Mouse (Mus musculus): Measurements from ENCODE around the gene Fgf10. TPM values are rescaled to one million over a fixed set of nuclear protein-coding genes. Genes with fewer than 3 reads are reported as not detected.

Gene Fgf10
- total RNA-seq (2021), result 10 to 100 TPM; 14.4 to 15.3 TPM
- long read RNA-seq, full-length matches to known transcripts, result 17 of 20 reads
- long read RNA-seq, partial matches to known transcripts, result 0 of 20 reads
- long read RNA-seq, other reads (novel, unspliced or antisense), result 3 of 20 reads

DNA sequence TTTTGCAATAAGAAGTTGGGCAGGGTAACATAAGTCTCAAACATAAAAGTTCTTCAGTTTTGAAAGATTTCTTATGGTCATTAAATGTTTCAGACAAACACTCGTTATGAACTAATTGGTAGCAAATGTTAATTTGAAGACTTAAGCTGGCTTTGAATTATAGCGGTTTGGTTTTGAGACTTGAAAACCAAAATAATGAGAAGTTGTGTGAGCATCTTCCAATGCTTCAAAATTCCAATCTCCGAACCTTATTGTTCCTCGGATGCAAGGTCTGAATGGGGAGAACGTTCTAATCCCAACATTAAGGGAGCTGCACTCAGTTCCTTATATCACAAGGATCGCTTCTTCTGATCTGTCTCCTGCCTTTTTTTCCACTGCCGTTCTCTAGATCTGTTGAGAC lies at the start of gene Fgf10:
TSS of gene Fgf10 (plus strand) at position 301 of the 400 bp plus-strand sequence.
- DNase-seq (ENCODE audit: low spot score in 2 of 2), result no peak

GRCm38 (mm10) chr13:118629661-118630428 lies 39.7 kb upstream of the Fgf10 start:
- DNase-seq (ENCODE audit: low spot score in 2 of 2), result no peak

DNA sequence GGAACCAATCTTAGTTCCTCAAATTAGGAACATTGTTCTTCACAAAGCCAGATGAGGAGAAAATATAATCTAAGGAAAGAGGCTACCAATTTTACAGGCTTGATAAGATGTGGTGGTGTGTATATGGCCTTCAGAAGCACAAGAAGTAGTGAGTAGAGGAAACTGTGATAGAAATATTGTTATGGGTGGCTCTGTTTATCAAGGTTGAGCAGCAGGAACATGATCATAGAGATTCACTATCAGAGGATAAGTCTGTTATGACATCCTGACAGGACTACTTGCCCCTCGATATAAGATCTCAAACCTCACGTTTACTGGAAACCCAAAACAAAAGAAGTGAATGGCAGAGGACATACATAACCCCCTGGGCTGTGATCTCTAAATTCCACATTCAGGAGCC lies 38.1 kb upstream of the Fgf10 start:
- no peak for DNase-seq (ENCODE audit: low spot score in 2 of 2)

GRCm38 (mm10) chr13:118636047-118636446 lies 33.5 kb upstream of the Fgf10 start:
- DNase-seq (ENCODE audit: low spot score in 2 of 2), result no peak

GRCm38 (mm10) chr13:118642585-118642984 lies 27.0 kb upstream of the Fgf10 start:
- no peak for DNase-seq (ENCODE audit: low spot score in 2 of 2)

GRCm38 (mm10) chr13:118643138-118643537 lies 26.5 kb upstream of the Fgf10 start:
- DNase-seq (ENCODE audit: low spot score in 2 of 2), result no peak

- DNase-seq (ENCODE audit: low spot score in 2 of 2), result no peak
Measured at GRCm38 (mm10) chr13:118656991-118657390, 12.6 kb upstream of the Fgf10 start.

DNA sequence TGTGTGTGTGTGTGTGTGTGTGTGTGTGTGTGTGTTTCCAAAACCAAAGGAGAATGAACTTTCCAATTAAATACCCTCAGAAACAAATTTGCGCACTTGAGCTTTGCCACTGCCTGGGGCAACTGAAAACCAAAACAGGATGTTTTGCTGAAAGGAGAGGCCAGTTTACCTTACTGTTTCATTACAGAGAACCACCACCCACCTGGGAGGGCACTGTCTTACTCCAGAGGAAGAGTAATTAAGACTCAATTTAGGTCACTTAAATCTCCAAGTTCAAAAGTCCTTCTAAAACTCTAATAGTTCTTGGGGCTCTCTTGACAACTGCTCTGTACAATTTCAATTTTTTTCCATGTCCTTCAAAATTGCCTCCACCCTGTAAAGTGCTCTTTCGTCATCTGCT lies 11.6 kb upstream of the Fgf10 start:
- no peak for DNase-seq (ENCODE audit: low spot score in 2 of 2)

DNA sequence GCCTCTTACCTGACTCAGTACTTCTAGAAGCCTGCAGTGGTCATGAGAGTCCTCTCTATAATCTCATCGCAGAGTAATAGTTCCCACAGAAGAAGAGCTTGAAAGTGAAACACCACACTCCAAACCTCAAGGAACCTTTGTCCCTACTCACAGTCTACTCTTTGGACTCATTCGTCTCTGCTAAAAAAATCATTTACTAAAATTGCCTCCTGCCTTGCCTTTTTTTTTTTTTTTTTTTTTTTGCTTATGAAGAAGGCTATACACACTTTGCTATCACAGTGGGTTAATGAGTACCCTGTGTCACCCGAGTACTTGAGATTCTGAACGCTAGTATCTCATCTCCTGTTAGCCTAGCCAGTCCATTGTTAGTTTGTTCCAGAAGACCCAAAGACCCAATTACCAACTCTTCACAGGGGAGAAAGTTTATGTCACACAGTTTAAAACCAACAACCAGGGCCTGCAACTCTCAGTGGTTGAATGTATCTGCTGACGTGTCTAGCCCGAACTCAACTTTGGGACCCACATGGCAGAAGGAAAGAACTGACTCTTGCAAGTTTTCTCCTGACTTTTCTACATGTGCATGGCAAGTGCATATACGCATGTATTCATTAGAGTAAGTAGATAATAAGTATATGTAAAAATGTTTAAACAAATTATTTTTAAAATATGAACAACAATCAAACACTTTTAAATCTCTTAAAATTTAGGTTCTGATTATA lies 10.8 kb upstream of the Fgf10 start:
- no peak for DNase-seq (ENCODE audit: low spot score in 2 of 2)

GRCm38 (mm10) chr13:118661664-118662063 lies 7.9 kb upstream of the Fgf10 start:
- no peak for DNase-seq (ENCODE audit: low spot score in 2 of 2)

- no peak for DNase-seq (ENCODE audit: low spot score in 2 of 2)
Measured at GRCm38 (mm10) chr13:118664901-118665300, 4.7 kb upstream of the Fgf10 start.

DNA sequence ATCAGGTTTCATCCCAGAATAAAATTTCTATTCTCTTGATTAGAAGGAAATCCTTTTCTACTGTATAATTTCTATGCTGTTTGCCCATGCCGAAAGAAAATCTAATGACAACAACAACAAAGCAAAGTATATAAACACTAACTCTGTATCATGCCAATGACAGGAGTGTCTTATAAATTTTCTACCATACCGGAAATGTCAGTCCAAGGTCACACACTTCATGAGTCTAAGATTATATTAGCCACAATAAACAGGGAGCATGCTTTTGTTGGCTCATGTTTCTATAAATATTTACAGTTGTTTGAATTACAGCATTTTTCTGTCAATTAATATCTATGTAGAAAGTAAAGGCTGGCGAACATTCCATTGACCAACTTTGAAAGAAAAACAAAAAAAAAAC lies 9.6 kb downstream of the Fgf10 start:
- DNase-seq (ENCODE audit: low spot score in 2 of 2), result no peak

DNA sequence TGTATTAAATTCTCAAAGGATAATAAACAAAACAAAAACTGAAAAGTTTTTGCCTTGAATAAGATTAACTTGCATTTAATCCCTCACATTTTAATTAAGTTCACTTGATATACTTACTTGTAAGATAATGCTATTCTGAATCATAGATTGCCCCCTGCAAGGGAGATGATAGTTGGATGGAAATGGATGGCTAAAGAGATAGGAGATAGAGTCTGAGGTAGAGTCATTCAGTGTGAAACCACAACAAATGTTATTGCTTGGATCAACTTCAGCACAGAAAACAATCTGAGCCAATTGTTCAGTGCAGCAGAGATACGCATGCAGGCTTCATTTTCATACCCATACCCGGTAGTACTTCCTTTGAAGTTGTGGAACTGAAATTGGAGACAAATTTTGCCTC lies 23.5 kb downstream of the Fgf10 start:
- no peak for DNase-seq (ENCODE audit: low spot score in 2 of 2)

DNA sequence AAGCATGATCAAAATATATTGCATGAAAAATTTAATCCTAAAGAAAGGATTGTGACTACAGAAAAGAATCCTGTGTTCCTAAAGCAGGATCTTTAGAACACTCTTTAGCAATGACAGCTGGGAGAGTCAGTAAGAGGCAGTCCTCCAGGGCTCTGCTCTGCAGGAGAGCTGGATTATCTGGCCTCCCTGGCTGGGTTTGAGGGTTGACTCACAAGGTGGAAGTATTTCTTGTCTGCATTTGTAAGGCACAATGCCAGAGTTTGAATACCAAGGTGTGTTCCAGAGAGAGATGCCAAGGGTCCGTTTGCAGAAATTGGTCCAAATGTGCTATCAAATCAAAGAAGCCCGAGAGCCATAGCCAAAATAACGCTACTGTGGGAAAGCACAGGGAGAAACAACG lies 25.5 kb downstream of the Fgf10 start:
- no peak for DNase-seq (ENCODE audit: low spot score in 2 of 2)

- no peak for DNase-seq (ENCODE audit: low spot score in 2 of 2)
Measured at GRCm38 (mm10) chr13:118703727-118704126, 34.1 kb downstream of the Fgf10 start.

DNA sequence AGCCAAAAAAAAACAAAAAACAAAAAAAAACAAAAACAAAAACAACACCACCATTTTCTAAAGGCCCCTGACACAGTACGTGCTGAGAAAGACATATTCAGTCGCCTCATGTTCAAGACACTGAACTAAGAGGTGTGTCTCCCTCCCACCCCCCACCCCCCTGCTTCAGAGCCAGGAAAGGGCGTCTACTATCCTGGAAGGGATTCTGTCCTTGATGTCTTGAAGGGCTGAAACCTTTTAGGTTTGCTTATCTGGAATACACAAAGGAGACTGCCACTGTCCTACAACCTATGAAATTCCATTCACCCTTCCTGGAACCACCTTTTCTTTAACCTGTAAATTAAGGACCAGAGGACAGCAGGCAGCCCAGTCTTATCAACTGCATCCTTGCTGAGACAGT lies 36.1 kb downstream of the Fgf10 start:
- no peak for DNase-seq (ENCODE audit: low spot score in 2 of 2)

DNA sequence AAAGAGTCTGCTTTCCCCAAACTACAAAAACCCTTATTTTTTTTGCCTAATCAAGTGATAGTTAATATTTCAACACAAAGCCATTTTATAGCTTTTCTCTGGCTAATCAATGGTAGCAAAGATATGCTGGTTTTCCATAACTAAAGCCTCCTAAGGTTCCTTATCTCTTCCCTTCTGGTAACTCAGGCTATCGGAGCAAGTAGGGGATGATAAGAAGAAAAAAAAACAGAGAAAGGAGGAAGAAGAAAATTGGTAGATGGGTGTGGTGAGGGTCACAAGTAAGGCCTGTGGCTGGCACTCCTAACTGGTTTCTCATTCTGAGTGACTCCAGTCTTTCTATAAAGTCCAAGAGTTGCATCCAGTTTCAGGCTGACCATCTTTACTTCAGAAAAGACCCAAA lies 40.3 kb downstream of the Fgf10 start:
- DNase-seq (ENCODE audit: low spot score in 2 of 2), result no peak

GRCm38 (mm10) chr13:118713626-118714150 lies 44.1 kb downstream of the Fgf10 start:
- peak in 1 of 2 experiments; percentile 6 for DNase-seq (ENCODE audit: low spot score in 2 of 2)

DNA sequence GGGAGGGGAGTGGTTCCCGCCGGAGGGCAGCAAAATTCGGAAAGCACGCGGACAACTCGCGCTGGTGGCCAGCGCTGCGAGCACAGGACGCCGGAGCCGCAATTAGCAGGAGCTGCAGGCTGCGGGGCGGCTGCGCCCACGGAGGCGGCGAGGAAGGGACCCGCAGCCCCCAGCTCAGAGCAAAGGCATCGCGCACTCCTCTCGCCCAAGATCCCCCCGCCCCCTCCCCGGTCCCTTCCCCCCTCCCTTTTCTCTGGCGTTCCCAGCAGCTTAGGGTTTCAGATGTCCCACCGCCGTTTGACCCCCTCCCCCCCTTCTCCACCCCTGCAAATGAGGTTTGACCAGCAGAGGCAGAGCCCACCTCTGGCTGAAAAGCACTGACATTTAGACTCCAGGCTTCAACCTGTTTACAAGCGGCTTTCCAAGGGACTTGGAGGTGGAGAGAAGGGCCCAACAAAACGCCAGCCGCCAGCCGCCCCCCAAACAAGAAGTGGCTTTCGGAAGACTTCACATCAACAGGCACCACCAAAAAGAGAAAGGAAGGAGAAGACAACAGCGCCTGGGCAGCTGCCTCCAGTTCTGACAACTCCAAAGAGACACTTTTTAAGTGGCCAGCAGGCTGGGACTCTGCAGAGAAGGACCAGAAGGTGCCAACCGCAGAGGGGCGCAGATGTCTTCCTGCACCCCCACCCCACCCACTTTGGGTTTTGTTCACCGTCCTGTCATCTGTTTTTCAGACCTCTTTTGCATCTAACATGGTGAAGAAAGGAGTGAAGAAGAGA lies 44.9 kb downstream of the Fgf10 start:
- peak in 1 of 2 experiments; percentile 38 for DNase-seq (ENCODE audit: low spot score in 2 of 2)

- DNase-seq (ENCODE audit: low spot score in 2 of 2), result peak in 1 of 2 experiments; percentile 20
Measured at GRCm38 (mm10) chr13:118715066-118716018, 45.8 kb downstream of the Fgf10 start.

Measured in layer of hippocampus, adult 18-20 months (tissue).